Mouse (Mus musculus) neural tube, embryonic 11.5 days (tissue): Measurements from ENCODE around the gene Ube2l6. TPM values are rescaled to one million over a fixed set of nuclear protein-coding genes. Genes with fewer than 3 reads are reported as not detected.
A peak's percentile ranks its signal among the peaks of the same experiment; 100 is the strongest.

Source experiments
- ATAC-seq: fragments of 200-750 bp; cut with Nextera tagmentation; 2 replicates; pipeline ENCODE4 v1.8.0; 2017; ENCODE audit warnings: moderate number of reproducible peaks, mild to moderate bottlenecking, moderate TSS enrichment, moderate library complexity; ENCODE audit not compliant: insufficient read depth, low FRiP score, low TSS enrichment
- DNase-seq: peaks from one replicate; pipeline ENCODE4 v3.0.0-alpha.2; 2015; ENCODE audit warnings: low spot score
- H3K27ac ChIP-seq: fragments of 300-500 bp; sonication (generic); 2 replicates; pipeline ENCODE4 v1.5.1; 2014; ENCODE audit warnings: low read depth, mild to moderate bottlenecking, low read length
- H3K27me3 ChIP-seq: fragments of 300-500 bp; sonication (generic); 2 replicates; pipeline ENCODE4 v1.6.1; 2014; ENCODE audit warnings: mild to moderate bottlenecking, low read length, mixed read lengths; ENCODE audit not compliant: control insufficient read depth, insufficient read depth
- H3K36me3 ChIP-seq: fragments of 300-500 bp; sonication (generic); 2 replicates; pipeline ENCODE4 v1.6.1; 2014; ENCODE audit warnings: mild to moderate bottlenecking, low read length, moderate library complexity, mixed read lengths; ENCODE audit not compliant: control insufficient read depth, insufficient read depth
- H3K4me1 ChIP-seq: fragments of 300-500 bp; sonication (generic); 2 replicates; pipeline ENCODE4 v1.6.1; 2014; ENCODE audit warnings: low read length, mixed read lengths; ENCODE audit not compliant: control insufficient read depth, insufficient read depth
- H3K4me2 ChIP-seq: fragments of 300-500 bp; sonication (generic); 2 replicates; pipeline ENCODE4 v1.6.1; 2014; ENCODE audit warnings: low read depth, mild to moderate bottlenecking, moderate library complexity
- H3K4me3 ChIP-seq: fragments of 300-500 bp; sonication (generic); 2 replicates; pipeline ENCODE4 v1.5.1; 2014; ENCODE audit warnings: low read depth, low read length
- H3K9ac ChIP-seq: fragments of 300-500 bp; sonication (generic); 2 replicates; pipeline ENCODE4 v1.6.1; 2014; ENCODE audit warnings: mild to moderate bottlenecking, low read length
- H3K9me3 ChIP-seq: fragments of 300-500 bp; sonication (generic); 2 replicates; pipeline ENCODE4 v1.6.1; 2016; ENCODE audit warnings: low read length; ENCODE audit not compliant: control insufficient read depth
- WGBS: fragments of 180-500 bp; shearing (Covaris S2); extraction: QIAGEN DNeasy Blood & Tissue Kit; methylation state at CpG from one replicate; pipeline ENCODE4 v1.1.7; 2014; 5-methylcytosine and 5-hydroxymethylcytosine counted together
- polyA plus RNA-seq: library from polyadenylated mRNA; unstranded; fragments of >200 nt; fragmentation: Nextera tagmentation; extraction: Ambion mirVana; gene quantifications from 2 replicates; pipeline ENCODE4 v1.2.1, GENCODE M21; 2014

Gene Ube2l6
- polyA plus RNA-seq, 1 experiment from 2014 or later: 34.9 TPM

DNA sequence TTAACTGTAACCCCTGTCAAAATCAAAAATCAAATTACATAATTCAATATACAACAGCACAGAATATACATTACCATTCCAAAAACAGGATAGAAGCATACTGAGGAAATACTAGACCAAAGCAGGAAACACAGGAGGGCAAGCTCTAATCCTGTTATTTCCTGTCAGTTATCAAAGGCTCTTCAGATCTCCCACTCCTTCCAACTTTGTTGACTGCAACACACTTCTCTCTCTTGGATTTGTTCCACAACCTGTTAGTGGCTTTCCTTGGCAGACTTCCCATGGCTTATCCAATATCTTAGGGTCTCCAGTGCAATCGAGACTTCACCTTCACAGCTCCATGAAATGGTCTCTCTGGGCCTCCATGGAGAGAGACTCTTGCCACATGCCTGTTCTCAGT, 46.6 kb downstream of the Ube2l6 start:
- H3K4me1 ChIP-seq: no peaks in the 10 kb centered on the region; the same call in 1 of the 2 replicates
- DNase-seq: no peak
- H3K27ac ChIP-seq: no peak overlapping the region
- H3K36me3 ChIP-seq: no peaks in the 10 kb centered on the region
- H3K4me2 ChIP-seq: no peak overlapping the region
- no peaks in the 10 kb centered on the region for H3K9me3 ChIP-seq
- 82% methylated on average over 1 of the region's 1 CpGs for WGBS
- no peak for ATAC-seq
- no peaks in the 10 kb centered on the region for H3K27me3 ChIP-seq
- no peak overlapping the region for H3K9ac ChIP-seq
- no peak overlapping the region for H3K4me3 ChIP-seq

DNA sequence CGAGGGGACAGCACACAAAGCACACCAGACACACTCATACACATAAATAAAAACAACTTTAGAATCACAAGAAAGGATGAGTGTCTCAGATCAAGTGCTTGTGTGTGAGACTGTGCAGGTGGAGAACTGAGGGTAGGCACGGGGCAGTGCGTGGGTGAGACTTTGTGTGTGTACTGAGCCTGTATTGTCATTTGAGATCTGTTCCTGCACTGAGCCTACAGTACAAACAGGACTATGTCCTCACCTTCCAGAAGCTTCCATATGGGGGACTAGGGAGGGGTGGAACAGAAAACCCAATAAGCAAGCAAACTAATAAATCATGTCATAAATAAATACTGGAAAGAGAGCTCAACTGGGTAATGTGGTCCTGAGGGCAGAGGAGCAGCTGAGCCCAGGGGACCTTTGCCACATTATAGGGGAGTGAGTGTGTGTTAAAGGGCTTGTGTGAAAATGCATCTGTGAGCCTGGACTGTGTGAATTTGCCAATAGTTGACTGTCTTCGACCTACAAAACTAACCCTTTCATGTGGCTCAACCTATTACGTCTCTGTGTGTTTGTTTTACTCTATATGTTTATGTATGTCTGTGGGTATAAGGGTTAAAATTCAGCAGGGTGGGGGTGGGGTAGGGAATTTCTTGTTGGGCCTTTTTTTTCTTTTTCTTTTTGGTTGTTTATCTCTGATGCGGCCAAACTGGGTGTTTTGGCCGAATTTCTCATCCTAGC, 51.9 kb downstream of the Ube2l6 start:
- 55% methylated on average over 7 of the region's 7 CpGs for WGBS
- H3K36me3 ChIP-seq: no peaks in the 10 kb centered on the region; the same call in none of the 2 replicates
- no peak overlapping the region for H3K4me3 ChIP-seq
- no peaks in the 10 kb centered on the region for H3K27me3 ChIP-seq
- no peaks in the 10 kb centered on the region for H3K9me3 ChIP-seq
- no peak overlapping the region for H3K27ac ChIP-seq
- peak overlapping the region; percentile 12; the same call in 1 of the 2 replicates for H3K4me2 ChIP-seq
- DNase-seq: no peak
- H3K4me1 ChIP-seq: peaks cover 11% of the 10 kb centered on the region; the same call in 1 of the 2 replicates
- no peak overlapping the region for H3K9ac ChIP-seq
- ATAC-seq: peak; percentile 70

DNA sequence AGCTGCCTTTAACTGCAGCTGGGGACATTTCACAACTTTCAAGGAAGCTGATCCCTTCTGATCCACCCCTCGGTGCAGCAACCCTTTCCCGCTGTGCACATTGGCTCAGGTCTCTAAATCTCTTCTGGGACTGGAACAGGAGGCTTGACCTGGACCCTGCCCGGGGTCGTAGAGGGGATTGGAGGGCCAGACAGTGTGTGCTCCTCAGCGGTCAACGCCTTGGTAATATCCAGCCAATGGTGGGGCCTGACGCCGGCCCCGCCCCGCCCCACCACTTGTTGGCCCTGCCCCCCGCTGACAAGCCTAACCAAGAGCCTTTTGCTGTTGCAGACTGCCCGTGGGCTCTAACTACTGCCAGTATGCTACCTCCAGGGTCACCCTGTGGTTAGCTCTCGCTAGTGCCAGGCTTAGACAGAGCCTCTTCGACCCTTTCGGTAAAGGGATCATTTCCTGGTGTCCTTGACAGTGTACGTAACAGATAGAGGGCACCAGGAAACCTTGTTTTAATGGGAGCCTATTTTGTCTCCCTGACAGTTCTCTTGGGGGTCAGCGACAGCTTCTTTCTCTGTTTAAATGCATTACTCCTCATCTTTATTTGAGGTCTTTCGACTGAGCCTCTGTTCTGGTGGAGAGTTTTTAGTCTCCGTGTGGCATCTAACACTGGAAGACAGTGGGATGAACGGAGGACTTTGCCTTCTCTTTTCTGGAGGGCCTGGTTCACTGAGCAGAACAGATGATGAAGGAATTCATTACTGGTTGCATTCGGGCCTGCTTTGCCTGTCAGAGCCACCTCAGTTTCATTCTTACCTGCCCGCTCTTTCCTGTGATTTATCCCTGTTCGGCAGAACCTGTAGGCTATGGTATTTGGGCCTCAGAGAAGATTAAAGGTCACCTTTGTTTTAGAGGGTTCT, 52.8 kb downstream of the Ube2l6 start:
- no peak overlapping the region for H3K9ac ChIP-seq
- H3K4me2 ChIP-seq: peak overlapping the region; percentile 12; the same call in 1 of the 2 replicates
- H3K4me1 ChIP-seq: peaks cover 11% of the 10 kb centered on the region; the same call in 1 of the 2 replicates
- no peaks in the 10 kb centered on the region for H3K9me3 ChIP-seq
- DNase-seq (peak; percentile 52), ATAC-seq (peak; percentile 71)
- 33% methylated on average over 23 of the region's 23 CpGs for WGBS
- H3K4me3 ChIP-seq: no peak overlapping the region
- H3K27ac ChIP-seq: no peak overlapping the region
- H3K36me3 ChIP-seq: no peaks in the 10 kb centered on the region; the same call in none of the 2 replicates
- no peaks in the 10 kb centered on the region for H3K27me3 ChIP-seq

DNA sequence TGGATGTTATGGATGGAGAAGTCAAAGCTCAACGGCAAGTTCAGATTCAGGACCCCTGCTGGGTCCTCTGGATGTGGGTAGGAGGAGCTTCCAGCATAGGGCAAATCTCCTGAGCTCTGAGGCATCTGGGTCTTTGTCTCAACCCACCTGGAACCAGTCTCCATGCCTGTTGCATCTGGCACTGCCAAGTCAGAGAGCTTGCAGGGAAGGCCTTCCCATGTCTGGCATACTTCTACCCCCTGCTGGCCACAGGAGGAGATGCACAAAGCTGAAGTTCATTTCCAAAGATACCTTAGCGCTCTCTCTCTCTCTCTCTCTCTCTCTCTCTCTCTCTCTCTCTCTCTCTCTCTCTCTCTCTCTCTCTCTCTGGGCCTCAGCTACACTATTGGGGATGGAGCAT, 57.1 kb downstream of the Ube2l6 start:
- DNase-seq (peak; percentile 41), ATAC-seq (no peak)
- no peak overlapping the region for H3K4me2 ChIP-seq
- H3K9me3 ChIP-seq: no peaks in the 10 kb centered on the region
- no peak overlapping the region for H3K9ac ChIP-seq
- H3K36me3 ChIP-seq: no peaks in the 10 kb centered on the region; the same call in none of the 2 replicates
- H3K27me3 ChIP-seq: no peaks in the 10 kb centered on the region
- no peak overlapping the region for H3K27ac ChIP-seq
- H3K4me3 ChIP-seq: no peak overlapping the region
- 56% methylated on average over 2 of the region's 2 CpGs for WGBS
- peaks cover 9% of the 10 kb centered on the region; the same call in 1 of the 2 replicates for H3K4me1 ChIP-seq

DNA sequence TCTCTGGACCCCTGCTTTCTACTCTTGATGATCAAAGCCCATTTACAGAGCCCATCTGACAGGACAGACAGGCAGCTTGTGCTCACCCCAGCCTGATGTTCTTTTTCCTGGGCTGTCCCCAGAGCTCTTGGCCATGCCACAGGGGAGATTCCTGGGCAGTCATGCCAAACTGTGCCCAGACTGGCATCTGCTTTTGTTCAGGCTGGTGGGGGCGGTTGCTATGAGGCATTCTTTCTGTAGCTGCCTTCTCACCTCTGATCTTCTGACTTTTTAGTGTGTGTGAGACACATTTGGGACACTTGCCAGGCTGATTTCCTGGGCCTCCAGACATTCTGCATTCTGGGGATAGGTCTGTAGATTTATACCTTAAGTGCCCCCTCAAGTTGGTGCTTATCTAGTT, 59.9 kb downstream of the Ube2l6 start:
- H3K27ac ChIP-seq: no peak overlapping the region
- H3K9me3 ChIP-seq: no peaks in the 10 kb centered on the region
- no peak overlapping the region for H3K9ac ChIP-seq
- WGBS: 86% methylated on average over 1 of the region's 1 CpGs
- no peaks in the 10 kb centered on the region for H3K27me3 ChIP-seq
- H3K4me2 ChIP-seq: no peak overlapping the region
- no peaks in the 10 kb centered on the region; the same call in none of the 2 replicates for H3K36me3 ChIP-seq
- no peaks in the 10 kb centered on the region for H3K4me1 ChIP-seq
- DNase-seq: no peak
- no peak for ATAC-seq
- H3K4me3 ChIP-seq: no peak overlapping the region

Other genes starting within 250 kb of the Ube2l6 start
- 37.5 and 43.0 TPM in 2 replicates for gene Ctnnd1, start 148.1 kb upstream of the Ube2l6 start, polyA plus RNA-seq
- gene Btbd18, start 139.7 kb upstream of the Ube2l6 start, polyA plus RNA-seq: 0.21 and 0.27 TPM in 2 replicates
- 378 and 404 TPM in 2 replicates for gene Selenoh, start 128.1 kb upstream of the Ube2l6 start, polyA plus RNA-seq
- gene Gm28635, start 120.8 kb upstream of the Ube2l6 start, polyA plus RNA-seq: not detected in 2 replicates
- gene Med19, start 120.4 kb upstream of the Ube2l6 start, polyA plus RNA-seq: 59.4 and 59.6 TPM in 2 replicates
- 180 and 189 TPM in 2 replicates for gene Tmx2, start 119.7 kb upstream of the Ube2l6 start, polyA plus RNA-seq
- 27.4 and 27.6 TPM in 2 replicates for gene Zdhhc5, start 83.6 kb upstream of the Ube2l6 start, polyA plus RNA-seq
- gene Clp1, start 71.5 kb upstream of the Ube2l6 start, polyA plus RNA-seq: 47.2 and 48.5 TPM in 2 replicates
- gene Ypel4, start 64.8 kb upstream of the Ube2l6 start, polyA plus RNA-seq: 10.5 and 12.9 TPM in 2 replicates
- 4.5 and 5.1 TPM in 2 replicates for gene Gm19426, start 55.2 kb upstream of the Ube2l6 start, polyA plus RNA-seq
- gene Serping1, start 23.4 kb upstream of the Ube2l6 start, polyA plus RNA-seq: 30.9 and 31.9 TPM in 2 replicates
- gene Smtnl1, start 23.8 kb downstream of the Ube2l6 start, polyA plus RNA-seq: 0.29 TPM in 1 of 2 replicates, not detected in the other
- gene Timm10, start 28.2 kb downstream of the Ube2l6 start, polyA plus RNA-seq: 53.3 and 56.6 TPM in 2 replicates
- gene Slc43a1, start 40.0 kb downstream of the Ube2l6 start, polyA plus RNA-seq: 17.8 and 19.1 TPM in 2 replicates
- 7.2 TPM in 2 replicates for gene Rtn4rl2, start 87.9 kb downstream of the Ube2l6 start, polyA plus RNA-seq
- gene Slc43a3, start 137.8 kb downstream of the Ube2l6 start, polyA plus RNA-seq: 23.1 and 25.4 TPM in 2 replicates
- 0.41 TPM in 1 of 2 replicates, not detected in the other for gene Prg2, start 181.6 kb downstream of the Ube2l6 start, polyA plus RNA-seq
- gene Prg3, start 189.4 kb downstream of the Ube2l6 start, polyA plus RNA-seq: not detected in 2 replicates
- gene Ssrp1, start 238.4 kb downstream of the Ube2l6 start, polyA plus RNA-seq: 346 and 359 TPM in 2 replicates
- gene P2rx3, start 238.6 kb downstream of the Ube2l6 start, polyA plus RNA-seq: 10.9 and 15.7 TPM in 2 replicates
- gene Tnks1bp1, start 249.2 kb downstream of the Ube2l6 start, polyA plus RNA-seq: 5.8 and 7.9 TPM in 2 replicates